Mouse (Mus musculus) liver, adult 2 months (tissue): Measurements from ENCODE around the gene Dnah8.

Experiments used
- CTCF ChIP-seq: fragments of 200-500 bp; IDR thresholded peaks from 2 replicates; pipeline ENCODE4 v1.5.1; 2011; ENCODE audit warnings: low read depth, low read length, control low read depth
- POLR2A ChIP-seq: fragments of 200-500 bp; IDR thresholded peaks from 2 replicates; pipeline ENCODE4 v1.6.1; 2011; ENCODE audit warnings: low read length, control low read depth; ENCODE audit not compliant: insufficient read depth; ENCODE audit errors: extremely low read depth

GRCm38 (mm10) chr17:30653010-30653409, 28.9 kb downstream of the Dnah8 start:
- TF ChIP-seq CTCF (peak; percentile 53; the same call in 1 of the 2 replicates), POLR2A (no peak)
